Mouse (Mus musculus): ENCODE results near the gene Gm17455.

The Gm17455 gene

GRCm38 (mm10) chr10:60373937-60374578, 25.5 kb upstream of the Gm17455 start:
- peak; percentile 63 to 82 for DNase-seq

- no peak for DNase-seq
Measured at GRCm38 (mm10) chr10:60376704-60377103, 22.8 kb upstream of the Gm17455 start.

DNA sequence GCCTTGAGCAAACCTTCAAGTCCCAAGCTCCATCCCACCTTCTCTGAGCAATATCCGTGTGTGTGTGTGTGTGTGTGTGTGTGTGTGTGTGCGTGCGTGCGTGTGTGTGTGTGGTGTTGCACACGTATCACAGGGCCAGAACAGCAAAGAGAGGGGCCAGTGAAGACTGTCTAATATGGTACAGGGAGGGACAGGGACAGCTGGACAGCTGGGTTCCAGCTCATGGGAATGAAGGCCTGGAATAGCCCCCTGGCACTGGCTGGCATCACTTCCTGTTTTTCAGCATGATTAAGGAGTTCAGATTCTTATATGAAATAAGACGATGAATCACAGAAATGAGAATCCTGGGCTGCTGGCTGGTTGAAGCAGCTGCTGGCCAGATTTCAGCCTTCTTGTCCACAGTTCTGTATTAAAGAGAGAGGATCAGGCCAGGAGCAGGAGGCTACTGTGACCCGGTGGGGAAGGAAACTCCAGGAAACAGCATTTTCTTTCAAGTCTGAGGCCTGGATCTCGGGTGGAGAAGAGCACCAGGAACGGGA, 20.0 kb upstream of the Gm17455 start:
- DNase-seq = no peak

DNA sequence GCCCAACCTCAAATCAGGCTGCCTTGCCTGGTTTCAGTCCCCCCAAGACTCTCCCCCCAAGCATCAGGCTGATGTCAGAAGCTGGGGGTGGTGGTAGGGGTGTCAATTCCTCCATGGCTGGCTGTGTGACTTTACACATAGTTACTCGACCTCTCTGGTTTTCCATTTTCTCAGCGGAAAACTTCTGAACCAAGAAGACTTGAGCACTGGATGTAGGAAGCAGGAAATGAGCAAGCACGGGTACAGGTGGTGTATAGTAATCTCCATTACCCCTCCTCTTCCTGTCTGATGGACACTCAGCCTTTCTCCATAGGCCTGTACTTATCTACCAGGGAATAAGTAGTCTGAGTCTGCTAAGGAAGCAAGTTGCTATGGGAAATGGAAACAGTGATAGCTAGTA, 19.3 kb upstream of the Gm17455 start:
- no peak for DNase-seq

- DNase-seq = peak in 1 of 2 experiments; percentile 38
Measured at GRCm38 (mm10) chr10:60381142-60381925, 18.2 kb upstream of the Gm17455 start.

DNA sequence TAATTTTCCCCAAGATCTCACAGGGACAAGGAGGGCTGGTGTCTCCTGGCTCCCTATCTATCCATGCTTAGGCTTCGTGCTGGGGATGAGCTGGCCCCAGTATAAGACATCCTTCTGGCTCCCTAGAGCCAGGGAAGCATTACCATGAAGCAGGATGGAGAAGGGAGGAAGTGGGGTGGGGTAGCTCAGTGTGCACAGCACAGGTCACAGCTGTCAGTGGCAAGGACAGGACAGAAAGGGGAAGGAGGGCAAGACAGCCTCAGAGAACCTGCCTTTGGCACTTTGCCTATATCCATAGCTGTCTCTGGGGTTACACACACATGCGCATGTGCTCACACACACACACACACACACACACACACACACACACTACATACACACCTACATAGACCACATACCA, 11.2 kb upstream of the Gm17455 start:
- no peak for DNase-seq

DNA sequence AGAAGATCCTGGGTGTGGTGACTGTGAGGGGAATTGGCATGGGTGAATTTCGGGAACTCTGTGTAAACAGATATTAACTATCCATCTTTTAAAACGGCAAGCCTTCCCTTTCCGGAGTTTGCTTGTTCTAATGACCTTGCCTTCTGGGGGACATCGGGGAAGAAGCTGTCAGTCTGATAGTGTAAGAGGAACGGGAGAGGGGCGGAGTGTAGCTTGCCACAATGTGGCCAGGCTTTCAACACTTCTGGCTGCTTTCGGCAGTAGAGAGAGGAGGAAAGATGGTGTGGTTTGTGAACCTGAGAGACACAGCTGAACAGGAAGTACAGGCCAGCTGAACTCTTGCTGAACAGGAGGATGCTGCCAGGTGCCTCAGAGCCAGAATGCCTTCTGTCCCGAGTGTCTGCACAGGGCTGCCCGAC, 10.1 kb upstream of the Gm17455 start:
- peak; percentile 52 to 54 for DNase-seq

DNA sequence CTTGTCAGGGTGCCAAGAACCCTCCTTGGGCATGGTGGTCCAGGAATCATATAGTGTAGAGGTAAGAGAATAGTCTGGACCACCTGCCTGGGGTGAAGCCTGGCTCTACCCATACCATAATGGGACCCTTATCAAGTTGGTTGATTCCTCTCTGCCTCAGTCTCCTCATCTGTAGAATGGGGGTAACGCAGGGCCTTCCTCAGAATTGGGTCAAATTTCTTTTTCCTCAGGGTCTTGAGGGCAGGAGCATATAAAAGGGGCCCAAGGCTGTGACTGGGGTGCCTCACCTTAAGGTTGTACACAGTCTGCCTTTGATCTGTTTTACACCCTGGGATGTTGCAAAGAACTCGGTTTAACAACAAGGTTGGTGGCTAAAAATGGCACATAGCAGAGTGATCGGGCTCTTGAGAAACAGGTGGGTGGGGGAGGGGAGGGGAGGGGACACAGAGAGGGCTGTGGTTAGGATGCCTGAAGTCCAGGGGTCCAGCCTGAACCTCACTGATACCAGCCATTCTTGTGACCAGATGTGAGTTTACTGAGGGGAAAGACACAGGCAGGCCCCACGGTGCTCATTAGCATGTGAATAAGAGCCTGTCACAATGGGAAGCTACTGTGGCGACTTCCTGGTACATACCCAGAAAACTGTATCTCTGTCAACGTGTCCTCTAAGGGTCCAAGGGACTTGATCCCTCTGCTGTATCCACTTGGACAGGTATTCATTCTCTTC, 9.2 kb upstream of the Gm17455 start:
- no peak for DNase-seq

- DNase-seq = no peak
Measured at GRCm38 (mm10) chr10:60390904-60391420, 8.6 kb upstream of the Gm17455 start.

GRCm38 (mm10) chr10:60391661-60392060, 7.9 kb upstream of the Gm17455 start:
- DNase-seq = no peak

DNA sequence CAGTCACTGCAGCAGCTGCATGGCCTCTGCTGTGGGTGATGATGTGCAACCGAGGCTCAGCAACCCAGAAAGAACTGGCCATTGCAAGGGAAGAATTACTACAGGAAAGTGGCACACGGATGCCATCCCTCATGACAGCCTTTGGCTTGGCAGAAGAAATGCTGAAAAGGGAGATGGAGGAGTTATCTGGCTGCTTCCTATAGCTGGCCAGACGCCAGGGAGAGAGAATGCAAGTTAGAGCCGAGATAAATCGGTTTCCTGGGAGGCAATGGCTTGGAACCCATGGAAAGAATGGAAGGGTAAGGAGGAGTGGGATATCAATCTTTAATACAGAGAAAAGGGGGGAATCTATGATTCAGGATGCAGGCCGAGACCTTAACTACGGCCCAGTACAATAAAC, 4.6 kb upstream of the Gm17455 start:
- no peak for DNase-seq

DNA sequence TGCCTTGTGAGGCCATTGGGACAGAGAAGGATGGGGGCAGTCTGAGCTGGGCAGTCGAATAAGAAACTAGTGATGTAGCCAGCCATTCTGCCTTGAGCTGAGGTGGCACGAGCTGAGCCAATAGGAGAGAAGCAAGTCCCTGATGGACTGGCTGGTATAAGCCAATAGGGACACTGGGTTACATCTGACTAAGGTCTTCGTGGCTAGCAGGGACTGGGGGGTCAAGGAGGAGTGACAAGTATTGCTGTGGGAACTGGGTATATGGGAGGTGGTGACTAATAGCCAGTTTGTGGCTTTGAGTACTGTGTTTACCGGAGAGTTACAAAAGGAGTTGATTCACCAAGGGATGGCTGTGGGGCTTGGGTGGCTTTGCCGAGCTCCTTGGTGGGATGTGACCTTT, 3.9 kb upstream of the Gm17455 start:
- DNase-seq = no peak

- DNase-seq = no peak
Measured at GRCm38 (mm10) chr10:60398051-60398814, 1.3 kb upstream of the Gm17455 start.

GRCm38 (mm10) chr10:60400507-60401295, 1.2 kb downstream of the Gm17455 start:
- DNase-seq = no peak

DNA sequence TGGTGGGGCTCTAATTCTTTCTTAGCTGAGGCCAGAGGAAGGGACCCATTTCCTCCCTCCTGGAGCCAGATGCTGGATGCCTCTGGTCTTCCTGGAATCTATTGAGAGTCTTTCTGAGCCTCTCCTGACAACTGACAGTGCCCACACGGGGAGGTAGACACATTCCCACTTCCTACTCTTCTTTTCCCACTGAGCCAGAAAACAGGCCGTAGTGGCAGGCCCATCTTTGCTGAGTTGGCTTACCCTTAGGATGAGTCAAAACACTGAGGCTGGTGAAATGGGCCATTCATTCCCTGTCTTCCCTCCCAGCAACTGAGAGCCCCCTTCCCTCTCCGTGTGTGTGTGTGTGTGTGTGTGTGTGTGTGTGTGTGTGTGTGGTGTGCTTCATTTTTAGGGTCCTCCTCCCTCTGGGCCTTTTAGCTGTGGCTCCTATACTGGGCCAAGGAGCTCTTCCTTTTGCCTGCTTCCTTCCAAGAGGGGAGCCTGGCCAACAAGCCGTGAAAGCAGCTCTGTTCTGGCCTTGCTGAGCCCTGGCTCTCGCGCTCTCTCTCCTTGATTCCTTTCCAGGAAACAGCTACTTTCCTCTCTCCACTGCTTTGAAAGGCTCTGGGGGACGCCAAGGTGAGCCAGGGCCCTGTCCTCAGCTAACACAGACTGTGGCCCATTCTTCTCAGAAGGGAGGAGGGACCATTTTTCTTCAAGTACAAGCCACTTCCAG, 6.1 kb downstream of the Gm17455 start:
- DNase-seq = no peak

- DNase-seq = peak; percentile 48 to 74
Measured at GRCm38 (mm10) chr10:60407831-60408230, 8.3 kb downstream of the Gm17455 start.

DNA sequence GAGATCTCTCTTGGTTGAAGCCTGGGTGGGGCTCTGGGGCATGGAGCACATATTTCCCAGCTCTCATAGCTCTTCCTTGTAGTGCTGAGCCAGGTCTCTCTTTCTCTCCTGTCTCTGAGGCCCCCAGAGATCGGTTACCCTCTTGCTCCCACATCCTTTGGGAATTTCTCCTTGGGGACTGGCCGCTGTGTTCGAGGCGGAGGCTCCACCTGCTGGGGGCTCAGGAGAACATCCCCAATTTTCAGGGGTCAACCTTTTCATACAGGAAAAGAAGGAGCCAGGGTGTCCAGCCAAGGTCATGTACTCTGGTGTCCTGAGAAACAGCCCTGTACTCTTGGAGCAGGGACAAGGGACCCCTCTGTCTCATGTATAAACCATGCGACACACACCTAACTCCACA, 12.3 kb downstream of the Gm17455 start:
- DNase-seq = no peak

- DNase-seq = no peak
Measured at GRCm38 (mm10) chr10:60413756-60414155, 14.2 kb downstream of the Gm17455 start.

DNA sequence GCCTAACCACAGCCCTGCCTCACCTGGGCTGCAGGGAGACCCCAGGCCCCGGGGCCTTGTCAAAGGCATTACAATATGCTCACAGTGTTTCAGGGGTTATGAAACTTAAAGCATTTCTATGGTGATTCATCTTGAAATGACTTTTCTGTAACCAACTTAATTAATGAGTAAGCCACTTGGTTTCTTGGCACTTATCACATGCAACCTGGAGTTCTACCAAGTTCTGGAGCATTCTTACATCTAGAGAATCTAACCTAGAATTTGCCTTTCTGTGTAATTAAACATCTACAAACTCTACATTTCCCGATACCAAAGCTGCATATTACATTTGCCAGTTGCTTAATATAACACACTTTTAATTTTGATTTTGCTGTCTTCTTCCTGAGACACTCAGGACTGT, 17.5 kb downstream of the Gm17455 start:
- no peak for DNase-seq

DNA sequence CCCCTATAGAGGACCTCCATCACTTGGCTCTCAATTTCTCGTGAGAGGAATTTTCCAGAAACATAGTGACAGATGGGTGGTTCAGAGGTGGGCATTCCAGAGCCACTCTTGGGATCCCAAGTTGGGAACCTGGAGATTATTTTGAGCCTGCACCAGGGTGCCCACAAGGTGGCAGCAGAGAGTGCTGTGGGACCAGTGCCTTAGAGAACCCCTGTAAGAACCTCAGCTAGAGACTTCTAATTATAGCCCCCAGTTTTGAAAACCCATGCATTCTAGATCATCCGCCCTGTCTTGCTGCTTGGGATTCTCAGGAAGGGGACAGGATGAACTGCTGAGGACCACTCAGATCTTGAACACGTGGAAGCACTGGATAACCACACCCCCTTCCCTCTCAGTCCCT, 18.6 kb downstream of the Gm17455 start:
- peak; percentile 48 to 64 for DNase-seq

DNA sequence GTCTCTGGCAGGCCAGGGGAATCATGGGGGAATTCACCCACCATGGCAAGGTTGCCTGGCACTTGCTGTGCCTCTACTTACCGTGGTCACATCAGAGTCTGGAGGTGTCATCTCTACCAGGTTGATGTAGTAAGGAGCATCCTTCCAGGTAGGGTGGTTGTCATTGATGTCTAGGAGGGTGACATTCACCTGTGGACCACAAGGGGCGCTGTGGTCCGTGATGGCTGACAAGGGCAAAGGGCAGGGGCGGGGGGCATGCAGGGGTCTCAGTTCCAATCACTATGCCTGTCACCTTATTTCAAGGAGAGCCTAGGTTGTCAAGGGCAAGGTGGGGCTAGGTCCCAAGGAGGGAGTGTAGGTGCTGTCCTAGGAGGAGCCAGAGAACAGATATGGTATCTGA, 20.1 kb downstream of the Gm17455 start:
- no peak for DNase-seq

Measured in lung, postnatal 4 days (tissue).